Mouse (Mus musculus): Measurements from ENCODE around the gene Gm9040.
A peak's percentile ranks its signal among the peaks of the same experiment; 100 is the strongest.
"Not testable (repeated sequence)": the region's sequence is repeated elsewhere in the genome, so short reads cannot be mapped to it uniquely, and the experiment has no call there.

Gene Gm9040

GRCm38 (mm10) chr10:118326869-118327268, at the start of gene Gm9040:
Gm9040 (minus strand) TSS chr10:118326969.
- not testable (repeated sequence) for DNase-seq

- DNase-seq, result peak; percentile 90 to 92
These were observed 43.7 kb upstream of the Gm9040 start for GRCm38 (mm10) chr10:118370443-118370842.

GRCm38 (mm10) chr10:118369518-118369917, 42.7 kb upstream of the Gm9040 start:
- no peak for DNase-seq

- not testable (repeated sequence) for DNase-seq
These were observed 27.2 kb upstream of the Gm9040 start, which contains the start of gene Gm9049 for GRCm38 (mm10) chr10:118354005-118354404. Gm9049 (minus strand) TSS chr10:118354105.

GRCm38 (mm10) chr10:118348579-118348978, 21.8 kb upstream of the Gm9040 start, which contains the start of gene Gm9048:
Gm9048 (minus strand) TSS chr10:118348679.
- DNase-seq, result not testable (repeated sequence)

GRCm38 (mm10) chr10:118343155-118343554, 16.4 kb upstream of the Gm9040 start, which contains the start of gene Gm9046:
Gm9046 (minus strand) TSS chr10:118343255.
- not testable (repeated sequence) for DNase-seq

- not testable (repeated sequence) for DNase-seq
These were observed 11.0 kb upstream of the Gm9040 start, which contains the start of gene Gm9045 for GRCm38 (mm10) chr10:118337731-118338130. Gm9045 (minus strand) TSS chr10:118337831.

- DNase-seq, result not testable (repeated sequence)
These were observed 5.5 kb upstream of the Gm9040 start, which contains the start of gene Gm9044 for GRCm38 (mm10) chr10:118332308-118332707. Gm9044 (minus strand) TSS chr10:118332408.

- DNase-seq, result no peak
These were observed 7.7 kb downstream of the Gm9040 start for GRCm38 (mm10) chr10:118319024-118319423.

- not testable (repeated sequence) for DNase-seq
These were observed 24.6 kb downstream of the Gm9040 start for GRCm38 (mm10) chr10:118302133-118302532.

- no peak for DNase-seq
These were observed 31.8 kb downstream of the Gm9040 start, which contains the start of gene Iltifb for GRCm38 (mm10) chr10:118294938-118295337. Iltifb (minus strand) TSS chr10:118295038.

- DNase-seq, result not testable (repeated sequence)
These were observed 43.8 kb downstream of the Gm9040 start for GRCm38 (mm10) chr10:118283016-118283415.

- not testable (repeated sequence) for DNase-seq
These were observed 44.2 kb downstream of the Gm9040 start for GRCm38 (mm10) chr10:118282565-118282964.

GRCm38 (mm10) chr10:118278069-118278468, 48.7 kb downstream of the Gm9040 start:
- DNase-seq, result not testable (repeated sequence)

Data from cerebellum, postnatal 14 days (tissue).